Mouse (Mus musculus) frontal cortex, adult (tissue): ENCODE data around the gene Rassf8.
A peak's percentile ranks its signal among the peaks of the same experiment; 100 is the strongest.

ENCODE experiments used
- ATAC-seq: cut with Nextera tagmentation; 2 replicates; pipeline ENCODE4 v1.9.2; 2017; ENCODE audit warnings: mild to moderate bottlenecking, moderate library complexity, mixed read lengths; ENCODE audit not compliant: low TSS enrichment

The Rassf8 gene

GRCm38 (mm10) chr6:145746132-145746849, at the start of gene Rassf8:
Gene Rassf8 (plus strand): TSS chr6:145746748.
- peak; percentile 91 for ATAC-seq

DNA sequence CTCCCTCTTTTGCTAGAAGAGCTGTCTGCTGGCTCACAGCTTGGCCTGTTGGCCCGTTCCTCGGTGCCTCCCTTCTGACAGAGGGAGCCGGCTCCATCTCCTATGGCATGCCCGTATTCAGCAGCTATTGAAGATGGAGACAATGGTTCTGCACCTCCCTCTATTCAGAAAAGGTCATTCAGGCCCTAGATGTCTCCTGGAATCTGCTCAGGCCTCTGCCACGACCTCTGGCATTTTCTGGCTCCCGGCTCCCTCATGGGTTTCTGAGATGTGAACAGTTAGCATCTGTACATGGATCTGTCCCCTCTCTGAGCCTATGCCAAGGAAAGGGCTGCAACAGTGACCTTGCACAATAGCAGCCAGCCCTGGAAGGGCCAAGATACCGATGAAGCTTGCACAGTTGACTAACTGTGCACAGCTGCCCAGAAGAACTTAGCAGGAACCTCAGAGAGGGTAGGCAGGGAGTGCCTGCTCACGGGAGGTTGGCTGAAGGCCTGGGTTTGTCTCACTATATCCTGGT, 45.5 kb upstream of the Rassf8 start:
- ATAC-seq = no peak

DNA sequence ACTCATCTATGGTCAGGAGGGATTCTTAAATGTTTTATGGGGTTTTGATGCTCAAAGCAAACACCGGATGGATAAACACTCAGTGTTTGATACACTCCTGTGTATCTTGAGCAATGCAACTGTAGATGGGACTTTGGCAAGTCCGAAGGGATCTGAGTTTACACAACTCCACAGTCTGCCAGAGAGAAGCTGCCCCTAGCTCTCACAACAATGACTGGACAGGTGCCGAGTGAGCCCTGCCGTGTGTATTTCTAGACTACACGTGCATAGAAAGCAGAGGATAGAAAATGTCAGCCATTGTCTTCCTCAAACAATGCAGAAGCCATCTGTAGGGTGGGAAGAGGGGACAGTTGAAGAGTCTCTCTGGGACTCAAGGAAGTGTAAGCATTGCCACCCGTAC, 42.9 kb upstream of the Rassf8 start:
- ATAC-seq = no peak

GRCm38 (mm10) chr6:145709956-145710720, 36.4 kb upstream of the Rassf8 start:
- no peak for ATAC-seq

DNA sequence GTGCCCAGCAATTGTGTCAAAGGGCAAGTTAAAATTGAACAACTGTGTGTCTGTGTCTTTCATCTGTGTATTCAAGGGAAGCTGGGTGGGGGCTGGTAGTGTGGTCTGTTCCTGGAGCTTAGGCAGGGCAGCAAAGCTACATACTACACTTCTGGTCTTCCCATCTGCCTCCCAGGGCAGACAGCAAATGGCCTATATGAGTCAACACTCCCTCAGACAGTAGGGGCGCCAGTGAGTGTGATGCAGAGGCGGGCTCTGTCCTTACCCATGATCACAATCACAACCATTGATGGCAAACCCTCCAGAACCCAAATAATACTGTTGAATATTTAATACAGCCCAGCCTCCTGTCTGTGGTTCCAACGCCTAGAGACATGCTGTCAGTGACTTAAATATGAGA, 35.8 kb upstream of the Rassf8 start:
- ATAC-seq = no peak

- ATAC-seq = no peak
These were observed 35.2 kb upstream of the Rassf8 start for GRCm38 (mm10) chr6:145711320-145711719.

GRCm38 (mm10) chr6:145713241-145714114, 33.1 kb upstream of the Rassf8 start:
- no peak for ATAC-seq

- ATAC-seq = no peak
These were observed 32.4 kb upstream of the Rassf8 start for GRCm38 (mm10) chr6:145714131-145714530.

- no peak for ATAC-seq
These were observed 24.0 kb upstream of the Rassf8 start for GRCm38 (mm10) chr6:145722596-145722995.

DNA sequence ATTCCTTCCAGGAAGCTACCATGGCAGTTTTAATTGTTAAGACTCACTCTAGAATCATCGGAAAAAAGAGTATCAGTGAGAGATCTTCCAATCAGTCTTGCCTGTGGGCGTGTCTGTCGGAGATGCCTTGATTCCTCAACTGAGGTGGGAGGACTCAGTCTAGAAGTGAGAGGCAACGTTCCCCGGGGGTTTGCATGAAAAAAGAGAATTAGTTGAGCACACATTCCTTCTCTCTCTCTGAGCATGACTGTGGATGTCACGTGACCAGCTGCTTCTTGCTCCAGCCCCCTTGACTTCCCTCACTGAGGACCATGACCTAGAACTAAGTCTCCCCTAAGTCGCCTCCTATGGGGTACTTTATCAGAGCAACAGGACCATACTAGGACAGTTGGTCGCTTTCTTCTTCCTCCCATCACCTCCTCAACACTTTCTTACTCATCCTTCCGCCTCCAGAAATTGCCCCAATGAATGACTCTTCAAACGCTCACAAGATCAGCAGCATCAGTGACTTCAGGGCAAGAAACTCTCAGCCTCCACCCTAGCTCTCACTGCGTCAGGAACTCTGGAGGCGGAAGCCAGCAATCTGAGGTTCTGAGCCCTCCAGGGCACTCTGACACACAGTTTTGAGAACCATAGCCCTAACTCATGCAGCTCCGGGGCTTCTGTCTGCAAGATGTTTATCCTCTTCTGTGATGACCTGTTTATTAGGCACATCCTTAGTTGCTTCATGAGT, 23.3 kb upstream of the Rassf8 start:
- ATAC-seq = no peak

DNA sequence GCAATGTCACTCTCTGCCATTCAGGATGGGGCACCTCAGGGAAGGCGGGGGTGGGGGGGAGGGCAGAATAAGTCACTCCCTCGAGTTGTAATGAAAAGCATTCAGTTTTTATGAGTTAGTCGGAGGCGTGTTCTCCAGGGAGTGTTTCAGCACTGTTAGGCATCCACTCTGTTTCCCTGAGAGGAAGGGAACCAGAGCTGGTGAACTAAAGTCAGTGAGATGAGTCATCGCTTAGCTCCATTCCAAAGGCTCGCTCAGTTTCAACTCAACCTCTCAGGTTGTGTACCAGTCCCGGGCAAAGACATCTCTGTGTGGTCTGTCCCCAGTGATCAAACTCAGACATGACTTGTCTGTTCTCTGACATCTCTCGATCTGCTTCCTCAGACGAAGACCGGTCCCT, 20.7 kb upstream of the Rassf8 start:
- ATAC-seq = no peak

GRCm38 (mm10) chr6:145726986-145727385, 19.6 kb upstream of the Rassf8 start:
- ATAC-seq = no peak

DNA sequence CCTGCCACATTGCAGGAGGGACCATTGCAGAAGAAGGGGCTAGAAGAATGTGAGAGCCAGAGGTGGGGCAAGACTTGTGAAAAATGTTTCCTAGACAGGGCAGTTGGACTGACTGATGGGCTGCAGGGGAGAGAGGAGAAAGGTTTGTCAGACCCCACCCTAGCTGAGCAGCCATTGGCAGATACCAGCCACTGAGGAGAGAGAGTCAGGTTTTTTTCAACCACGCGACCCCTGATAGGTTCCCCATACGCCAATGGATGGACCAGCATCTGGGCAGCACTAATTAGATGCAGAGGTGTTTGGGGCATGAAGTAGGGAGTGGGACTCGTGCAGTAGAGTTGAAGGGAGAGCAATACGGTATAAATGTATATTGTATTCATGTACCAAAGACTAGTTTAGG, 13.7 kb upstream of the Rassf8 start:
- ATAC-seq = no peak

GRCm38 (mm10) chr6:145733276-145733675, 13.3 kb upstream of the Rassf8 start:
- no peak for ATAC-seq

DNA sequence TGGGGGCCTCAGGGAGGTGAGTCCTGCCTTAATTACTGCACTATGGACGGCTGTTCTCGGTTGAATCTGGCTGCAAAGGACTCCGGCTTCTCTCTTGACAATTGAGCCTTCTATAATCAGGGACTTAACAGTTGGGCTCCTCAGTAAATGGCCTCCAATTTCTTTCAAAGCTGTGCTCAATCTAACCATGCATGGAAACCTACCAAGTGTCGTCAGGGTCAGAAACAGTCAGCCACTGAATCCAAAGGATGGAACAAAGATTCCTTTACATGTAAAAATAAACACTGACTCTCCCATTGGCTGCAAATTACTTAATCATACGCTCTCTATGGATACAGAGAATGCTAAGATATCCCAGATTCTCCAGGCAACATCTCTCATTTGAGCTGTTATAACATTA, 12.6 kb upstream of the Rassf8 start:
- ATAC-seq = no peak

GRCm38 (mm10) chr6:145736099-145736498, 10.4 kb upstream of the Rassf8 start:
- ATAC-seq = no peak

DNA sequence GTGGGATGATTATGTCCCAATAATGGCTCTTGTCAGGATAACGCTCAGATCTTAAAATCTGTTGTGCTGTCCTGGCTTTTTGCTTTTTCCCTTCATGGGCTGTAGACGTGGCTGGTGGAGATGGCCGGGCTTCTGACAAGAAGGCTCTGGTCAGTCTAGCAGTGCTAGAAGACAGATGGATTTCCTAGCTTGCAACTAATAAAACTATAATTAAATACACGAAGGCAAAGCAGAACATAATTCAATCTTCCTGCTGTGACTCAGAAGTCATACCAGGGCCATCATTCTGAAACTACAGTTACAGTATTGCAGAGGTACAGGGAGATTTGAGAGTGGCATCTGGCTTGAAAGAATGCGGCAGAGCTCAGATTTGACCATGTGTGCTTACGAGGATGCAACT, 7.3 kb upstream of the Rassf8 start:
- no peak for ATAC-seq

GRCm38 (mm10) chr6:145740011-145740410, 6.5 kb upstream of the Rassf8 start:
- no peak for ATAC-seq

- no peak for ATAC-seq
These were observed 1.3 kb upstream of the Rassf8 start for GRCm38 (mm10) chr6:145745291-145745690.

- ATAC-seq = peak; percentile 31; the same call in 1 of the 2 replicates
These were observed 548 bp downstream of the Rassf8 start for GRCm38 (mm10) chr6:145746921-145747670.
